Comparison of ENCODE assay signal across 22 mouse cellular contexts in the genomic region with DNA sequence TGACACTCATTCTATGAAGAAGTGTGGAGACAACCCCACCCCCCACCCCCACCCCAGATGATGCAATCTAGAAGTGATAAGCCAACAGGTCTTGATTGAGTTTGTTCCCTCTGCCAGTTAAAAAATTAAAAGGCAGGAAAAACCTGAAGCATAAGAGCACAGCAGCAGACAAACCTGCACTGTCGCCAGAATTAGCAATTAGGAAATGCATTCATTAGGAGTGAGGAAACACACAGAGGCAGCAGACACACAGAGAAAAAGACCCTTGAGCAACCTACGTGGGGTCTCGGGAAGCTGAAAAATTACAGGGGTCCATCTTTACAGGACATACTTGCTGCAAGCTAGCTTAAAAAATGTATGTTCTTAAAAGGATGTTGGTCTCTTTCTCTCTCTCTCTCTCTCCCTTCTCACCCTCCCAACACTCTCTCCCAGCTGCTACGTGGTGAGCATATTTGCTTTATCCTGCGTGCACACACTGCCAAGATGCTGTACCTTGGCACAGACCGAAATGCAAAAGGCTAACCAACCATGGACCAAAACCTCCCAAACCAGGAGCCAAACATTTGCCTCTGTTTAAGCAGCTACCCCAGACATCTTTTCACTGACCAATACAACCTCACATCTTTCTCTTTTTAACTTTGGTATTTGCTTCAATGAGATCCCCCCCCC.
DNase-seq lines count a peak whose midpoint lies in the region; ATAC-seq lines count a peak whose summit lies in the region.
"Had no signal": no experiment of that assay in that cellular context is flagged by ENCODE, and none has a peak within 500 bp of the region (broad histone marks: within the 10 kb centered on the region; RNA-seq: fewer than 3 reads in every experiment).

No protein-coding gene starts in this region.

- H3K9ac ChIP-seq in hindbrain, embryonic 16.5 days (ENCODE audit: low read depth, low read length), result no peak overlapping the region
- H3K9ac ChIP-seq in hindbrain, embryonic 13.5 days, result no peak overlapping the region
- H3K9ac ChIP-seq in neural tube, embryonic 15.5 days (replicated peaks), result no peak overlapping the region
- no peak overlapping the region for H3K9ac ChIP-seq in midbrain, embryonic 15.5 days
- H3K9ac ChIP-seq: limb, embryonic 13.5 days had no signal

- no peaks in the 10 kb centered on the region for H3K27me3 ChIP-seq in hindbrain, embryonic 16.5 days (replicated peaks; ENCODE audit: control insufficient read depth, insufficient read depth, low read length)
- no peaks in the 10 kb centered on the region for H3K27me3 ChIP-seq in hindbrain, embryonic 13.5 days
- no peaks in the 10 kb centered on the region for H3K27me3 ChIP-seq in neural tube, embryonic 15.5 days (replicated peaks)
- H3K27me3 ChIP-seq in midbrain, embryonic 15.5 days (replicated peaks), result no peaks in the 10 kb centered on the region
- H3K27me3 ChIP-seq: limb, embryonic 13.5 days had no signal

- WGBS in hindbrain, embryonic 16.5 days, result 47% methylated on average over 6 of the region's 6 CpGs
- WGBS in hindbrain, embryonic 13.5 days, result 73% methylated on average over 6 of the region's 6 CpGs
- WGBS in neural tube, embryonic 15.5 days, result 53% methylated on average over 6 of the region's 6 CpGs
- 59% methylated on average over 6 of the region's 6 CpGs for WGBS in midbrain, embryonic 15.5 days

- peak; percentile 90 for ATAC-seq in hindbrain, embryonic 16.5 days
- ATAC-seq in hindbrain, embryonic 13.5 days (ENCODE audit: low FRiP score), result no peak
- ATAC-seq in neural tube, embryonic 15.5 days (ENCODE audit: low FRiP score), result peak; percentile 57
- ATAC-seq in midbrain, embryonic 15.5 days (replicated peaks), result peak; percentile 79
- ATAC-seq: CD4-positive, CD25-positive, alpha-beta regulatory T cell, adult 4 months had no signal

- no peak for DNase-seq in neural tube, embryonic 10.5 days (ENCODE audit: extremely low spot score, low spot score)
- peak; percentile 11 to 21 for DNase-seq in frontal cortex, postnatal 36 days (ENCODE audit: low spot score in 2 of 2)
- DNase-seq in liver, result no peak
- no peak for DNase-seq in urinary bladder, postnatal 4 days (ENCODE audit: low spot score in 2 of 2)
- DNase-seq: cerebellum, adult 8-10 months; embryo, embryonic 11 days; gastrocnemius, postnatal 10 days; heart, postnatal 14 days; kidney, adult 11 months; kidney, postnatal 36 days; lung, adult 2 months; spleen, adult 18-20 months; thymus, postnatal 25 days had no signal

- no peak overlapping the region for H3K4me3 ChIP-seq in hindbrain, embryonic 16.5 days (ENCODE audit: low read length)
- no peak overlapping the region for H3K4me3 ChIP-seq in hindbrain, embryonic 13.5 days
- no peak overlapping the region for H3K4me3 ChIP-seq in neural tube, embryonic 15.5 days (replicated peaks)
- no peak overlapping the region for H3K4me3 ChIP-seq in midbrain, embryonic 15.5 days
- H3K4me3 ChIP-seq: limb, embryonic 13.5 days; myocyte had no signal

- H3K4me1 ChIP-seq in hindbrain, embryonic 16.5 days (ENCODE audit: control insufficient read depth, insufficient read depth, low read depth, low read length), result no peaks in the 10 kb centered on the region
- no peaks in the 10 kb centered on the region for H3K4me1 ChIP-seq in hindbrain, embryonic 13.5 days (replicated peaks)
- H3K4me1 ChIP-seq in neural tube, embryonic 15.5 days, result peaks cover 7% of the 10 kb centered on the region
- 0 out of 2 replicates have a peak, but pooled peaks cover 3% of the 10 kb centered on the region for H3K4me1 ChIP-seq in midbrain, embryonic 15.5 days
- H3K4me1 ChIP-seq: limb, embryonic 13.5 days had no signal

- H3K36me3 ChIP-seq in hindbrain, embryonic 16.5 days (ENCODE audit: control insufficient read depth, insufficient read depth, low read length), result no peaks in the 10 kb centered on the region
- H3K36me3 ChIP-seq in hindbrain, embryonic 13.5 days, result no peaks in the 10 kb centered on the region
- H3K36me3 ChIP-seq in neural tube, embryonic 15.5 days, result no peaks in the 10 kb centered on the region
- H3K36me3 ChIP-seq in midbrain, embryonic 15.5 days (replicated peaks), result no peaks in the 10 kb centered on the region
- H3K36me3 ChIP-seq: limb, embryonic 13.5 days had no signal

- no peaks in the 10 kb centered on the region for H3K9me3 ChIP-seq in hindbrain, embryonic 16.5 days (ENCODE audit: control insufficient read depth, low read length)
- H3K9me3 ChIP-seq in hindbrain, embryonic 13.5 days, result no peaks in the 10 kb centered on the region
- no peaks in the 10 kb centered on the region for H3K9me3 ChIP-seq in neural tube, embryonic 15.5 days (replicated peaks)
- no peaks in the 10 kb centered on the region for H3K9me3 ChIP-seq in midbrain, embryonic 15.5 days
- H3K9me3 ChIP-seq: limb, embryonic 13.5 days had no signal

- H3K27ac ChIP-seq in hindbrain, embryonic 16.5 days (ENCODE audit: low read depth, low read length), result no peak overlapping the region
- H3K27ac ChIP-seq in hindbrain, embryonic 13.5 days, result no peak overlapping the region
- H3K27ac ChIP-seq in neural tube, embryonic 15.5 days (replicated peaks), result no peak overlapping the region
- H3K27ac ChIP-seq in midbrain, embryonic 15.5 days, result no peak overlapping the region
- H3K27ac ChIP-seq: limb, embryonic 13.5 days; macrophage; stomach, postnatal 0 days had no signal

- H3K4me2 ChIP-seq in hindbrain, embryonic 16.5 days (ENCODE audit: low read length), result no peak overlapping the region
- no peak overlapping the region for H3K4me2 ChIP-seq in hindbrain, embryonic 13.5 days
- H3K4me2 ChIP-seq in neural tube, embryonic 15.5 days, result no peak overlapping the region
- H3K4me2 ChIP-seq in midbrain, embryonic 15.5 days, result no peak overlapping the region
- H3K4me2 ChIP-seq: limb, embryonic 13.5 days had no signal

Comparison
In these comparisons a context has a peak if more than half of its experiments do, and no peak if none do; other contexts are left out.
1. DNase-seq: peak in frontal cortex, postnatal 36 days (2 of 2); none in neural tube, embryonic 10.5 days (single experiment), liver (single experiment) and urinary bladder, postnatal 4 days (0 of 2).